Mouse (Mus musculus) C2C12 (cell line): ENCODE measurements around the gene Gpc6. TPM values are rescaled to one million over a fixed set of nuclear protein-coding genes. Genes with fewer than 3 reads are reported as not detected.

ENCODE experiments used
- H3K27me3 ChIP-seq: one replicate; pipeline ENCODE4 v1.6.1; 2011; ENCODE audit not compliant: control insufficient read depth, insufficient read depth, insufficient read length
- H3K36me3 ChIP-seq: one replicate; pipeline ENCODE4 v1.6.1; 2011; ENCODE audit not compliant: control insufficient read depth, insufficient read depth
- H3K4me3 ChIP-seq: one replicate; pipeline ENCODE4 v1.5.1; 2011; ENCODE audit warnings: mild to moderate bottlenecking, control low read depth; ENCODE audit not compliant: poor library complexity, insufficient read depth, severe bottlenecking
- H3K79me2 ChIP-seq: one replicate; pipeline ENCODE4 v1.6.1; 2011; ENCODE audit not compliant: control insufficient read depth, insufficient read depth
- H3K79me3 ChIP-seq: one replicate; pipeline ENCODE4 v1.6.1; 2011; ENCODE audit warnings: low read depth, control low read depth
- H3ac ChIP-seq: one replicate; pipeline ENCODE3; 2011; ENCODE audit warnings: low read depth; ENCODE audit not compliant: control insufficient read depth, insufficient read length
- CEBPB ChIP-seq: IDR thresholded peaks from one replicate; pipeline ENCODE4 v1.6.1; 2011; ENCODE audit warnings: low read depth, mild to moderate bottlenecking, control low read depth, moderate library complexity
- CTCF ChIP-seq: IDR thresholded peaks from one replicate; pipeline ENCODE4 v1.5.1; 2011; ENCODE audit not compliant: control insufficient read depth, insufficient read depth, insufficient read length
- FOSL1 ChIP-seq: IDR thresholded peaks from one replicate; pipeline ENCODE4 v1.8.0; 2011; ENCODE audit warnings: mild to moderate bottlenecking, low read length; ENCODE audit not compliant: poor library complexity, insufficient read depth, severe bottlenecking
- MAX ChIP-seq: IDR thresholded peaks from one replicate; pipeline ENCODE4 v1.6.1; 2011; ENCODE audit warnings: mild to moderate bottlenecking, control low read depth
- MYOD1 ChIP-seq: IDR thresholded peaks from one replicate; pipeline ENCODE4 v1.6.1; 2011; ENCODE audit warnings: low read depth; ENCODE audit not compliant: control insufficient read depth, insufficient read length
- MYOG ChIP-seq: IDR thresholded peaks from one replicate; pipeline ENCODE4 v1.6.1; 2011; ENCODE audit not compliant: control insufficient read depth, insufficient read length; ENCODE audit errors: extremely low read depth
- USF1 ChIP-seq: IDR thresholded peaks from one replicate; pipeline ENCODE4 v1.6.1; 2011; ENCODE audit warnings: low read depth, mild to moderate bottlenecking, control low read depth, moderate library complexity
- polyA plus RNA-seq: library from polyadenylated mRNA; unstranded; fragments of >200 nt; fragmentation: generic; extraction: Trizol; gene quantifications from one replicate; pipeline ENCODE4 v1.2.1, GENCODE M21; 2012; ENCODE audit warnings: missing spikeins

Gene Gpc6
- polyA plus RNA-seq, 1 experiment = 9.6 TPM

DNA sequence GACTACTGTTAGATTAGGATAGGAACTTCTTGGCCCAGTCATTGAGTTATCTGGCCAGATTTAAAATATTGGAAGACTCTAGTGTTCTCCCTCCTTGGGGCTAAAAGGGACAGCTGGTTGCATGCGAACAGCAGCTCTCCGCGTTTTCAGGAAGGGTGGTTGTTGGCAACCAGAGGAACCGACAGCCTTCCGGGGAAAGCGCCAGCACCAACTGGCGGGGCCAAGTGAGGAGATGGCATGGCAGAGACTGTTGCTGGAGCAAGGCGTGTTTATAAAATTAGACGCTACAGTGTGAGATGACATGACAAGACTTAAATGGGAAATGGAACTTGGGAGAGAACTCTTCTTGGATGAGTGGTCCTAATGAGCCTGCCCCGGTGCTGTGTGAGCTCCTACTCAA lies 1056.4 kb downstream of the Gpc6 start:
- H3ac ChIP-seq = no peak overlapping the region
- no peak for TF ChIP-seq MYOD1
- TF ChIP-seq USF1 = no peak
- TF ChIP-seq MAX = no peak
- TF ChIP-seq FOSL1 = no peak
- no peak for TF ChIP-seq CEBPB
- TF ChIP-seq MYOG = no peak
- TF ChIP-seq CTCF = no peak
- H3K79me2 ChIP-seq = no peaks in the 10 kb centered on the region
- H3K36me3 ChIP-seq = no peaks in the 10 kb centered on the region
- no peak overlapping the region for H3K4me3 ChIP-seq
- peaks cover 2% of the 10 kb centered on the region for H3K27me3 ChIP-seq
- H3K79me3 ChIP-seq = no peaks in the 10 kb centered on the region

DNA sequence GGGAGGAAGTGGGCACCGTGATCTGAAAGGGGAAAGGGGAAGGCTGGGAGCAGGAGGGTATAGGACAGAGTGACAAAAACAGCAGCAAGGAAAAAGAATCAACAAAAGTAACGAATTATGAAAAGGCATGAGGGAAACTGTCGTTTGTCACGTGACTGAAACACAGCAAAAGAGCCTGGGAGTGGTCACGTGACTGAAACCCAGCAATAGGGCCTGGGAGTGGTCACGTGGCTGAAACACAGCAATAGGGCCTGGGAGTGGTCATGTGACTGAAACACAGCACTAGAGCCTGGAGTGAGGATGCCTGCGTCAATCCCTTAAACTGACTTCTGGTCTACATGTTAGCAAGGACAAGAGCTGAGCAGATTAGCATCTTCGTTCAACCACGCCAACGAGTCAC lies 1063.3 kb downstream of the Gpc6 start:
- H3ac ChIP-seq = no peak overlapping the region
- TF ChIP-seq CEBPB (no peak), MYOG (no peak), FOSL1 (no peak), USF1 (peak; percentile 74), MAX (no peak), MYOD1 (no peak)
- no peaks in the 10 kb centered on the region for H3K79me3 ChIP-seq
- no peaks in the 10 kb centered on the region for H3K36me3 ChIP-seq
- no peak overlapping the region for H3K4me3 ChIP-seq
- H3K27me3 ChIP-seq = peaks cover 6% of the 10 kb centered on the region
- H3K79me2 ChIP-seq = no peaks in the 10 kb centered on the region

DNA sequence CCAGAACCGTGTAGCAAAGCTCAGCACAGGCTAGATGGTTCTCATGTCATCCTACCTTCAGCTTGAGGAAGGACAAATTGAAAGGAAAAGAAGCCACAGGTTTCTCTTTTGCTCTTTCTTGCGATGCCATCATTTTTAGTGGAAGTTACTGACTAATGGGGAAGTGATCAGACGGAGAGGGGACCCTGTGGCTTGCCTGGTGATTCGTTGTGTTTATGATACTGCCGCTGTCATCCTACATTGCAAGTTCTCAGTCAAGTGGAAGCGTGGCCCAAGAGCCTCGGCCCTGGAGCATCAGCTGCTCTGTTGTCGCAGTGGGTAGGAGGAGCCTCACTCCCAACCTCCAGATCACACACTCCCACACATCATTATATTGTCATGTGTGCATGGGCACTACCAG lies 1065.1 kb downstream of the Gpc6 start:
- Histone ChIP-seq H3K4me3 (no peak overlapping the region), H3K36me3 (no peaks in the 10 kb centered on the region), H3K79me2 (no peaks in the 10 kb centered on the region), H3K27me3 (peaks cover 6% of the 10 kb centered on the region), H3K79me3 (no peaks in the 10 kb centered on the region), H3ac (no peak overlapping the region)
- TF ChIP-seq CTCF (no peak), MYOD1 (no peak)

DNA sequence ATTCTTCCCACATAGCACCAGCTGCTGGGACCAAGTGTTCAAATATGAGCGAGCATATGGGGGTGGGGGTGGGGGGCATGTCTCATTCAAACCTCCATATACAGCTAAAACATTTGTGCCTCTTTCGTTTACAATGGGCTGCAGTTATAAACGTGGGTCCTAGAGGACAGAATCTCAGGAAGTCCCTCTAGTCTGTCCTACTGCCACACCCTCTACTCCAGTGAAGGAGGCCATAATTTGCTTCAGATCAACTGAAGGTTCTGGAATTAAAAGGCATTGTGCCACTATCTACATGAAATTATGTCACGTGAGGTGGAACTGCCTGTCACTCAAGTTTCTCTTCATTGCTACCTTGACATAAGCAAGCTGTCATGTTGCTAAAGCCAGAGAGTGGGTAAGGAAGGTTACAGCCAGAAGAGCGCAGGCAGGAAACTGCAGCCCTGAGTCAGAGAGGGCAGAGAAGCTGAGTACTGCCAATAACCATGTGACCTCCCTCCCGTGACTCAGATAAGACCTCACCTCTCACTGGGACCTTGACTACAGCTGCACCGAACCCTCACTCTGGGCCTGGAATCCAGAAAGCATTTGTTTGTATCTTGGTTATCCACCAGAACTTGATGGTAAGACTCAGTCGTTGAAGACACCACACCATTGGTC lies 1067.6 kb downstream of the Gpc6 start:
- Histone ChIP-seq H3K27me3 (no peaks in the 10 kb centered on the region), H3K79me2 (no peaks in the 10 kb centered on the region), H3K36me3 (no peaks in the 10 kb centered on the region), H3ac (no peak overlapping the region), H3K4me3 (no peak overlapping the region), H3K79me3 (no peaks in the 10 kb centered on the region)
- TF ChIP-seq MYOG (no peak), USF1 (no peak), MAX (no peak), CTCF (no peak)

DNA sequence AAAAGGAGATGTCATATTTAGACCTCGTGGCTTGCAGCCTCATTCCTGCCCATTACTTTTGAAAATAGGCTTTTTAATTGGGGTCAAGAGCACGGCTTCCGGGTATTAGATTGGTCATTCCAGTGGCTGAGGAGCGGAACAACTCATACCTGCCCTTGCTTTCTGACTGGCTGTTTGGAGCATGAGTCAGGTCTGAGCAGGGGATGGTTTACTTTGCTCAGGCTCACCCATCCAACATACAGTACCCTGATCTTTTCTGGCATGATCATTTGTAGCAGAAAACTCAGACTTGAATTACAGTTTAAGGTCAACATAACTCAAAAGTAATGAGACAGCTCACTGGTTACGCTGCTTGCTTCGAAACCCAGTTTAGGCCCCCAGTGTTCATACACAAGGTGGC lies 1068.7 kb downstream of the Gpc6 start:
- H3K79me3 ChIP-seq = no peaks in the 10 kb centered on the region
- H3ac ChIP-seq = no peak overlapping the region
- no peak overlapping the region for H3K4me3 ChIP-seq
- H3K36me3 ChIP-seq = no peaks in the 10 kb centered on the region
- no peak for TF ChIP-seq CEBPB
- TF ChIP-seq CTCF = no peak
- no peak for TF ChIP-seq MYOD1
- TF ChIP-seq USF1 = no peak
- TF ChIP-seq MYOG = no peak
- TF ChIP-seq MAX = no peak
- TF ChIP-seq FOSL1 = no peak
- H3K27me3 ChIP-seq = no peaks in the 10 kb centered on the region
- H3K79me2 ChIP-seq = no peaks in the 10 kb centered on the region

DNA sequence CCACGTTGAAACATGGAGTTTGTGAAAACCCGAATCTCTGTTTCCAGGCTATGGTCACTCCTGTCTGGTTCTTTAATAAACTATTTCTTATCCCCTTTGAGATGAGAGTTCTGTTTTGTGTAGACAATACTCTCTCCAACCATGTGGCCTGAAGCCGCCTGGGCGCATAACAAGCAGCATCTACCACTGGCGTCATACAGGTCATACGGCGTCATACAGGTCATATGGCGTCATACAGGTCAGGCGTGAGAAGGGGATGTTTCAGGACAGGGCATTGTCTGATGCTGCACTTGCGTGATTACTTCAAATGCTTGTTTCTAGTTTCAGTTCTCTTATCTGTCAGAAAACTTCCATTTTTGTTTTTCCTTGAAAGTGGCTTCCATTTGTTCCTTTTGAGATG lies 1079.3 kb downstream of the Gpc6 start:
- no peak overlapping the region for H3K4me3 ChIP-seq
- TF ChIP-seq CTCF = no peak
- no peak for TF ChIP-seq MYOG
- TF ChIP-seq CEBPB = no peak
- TF ChIP-seq FOSL1 = no peak
- TF ChIP-seq MYOD1 = no peak
- TF ChIP-seq USF1 = no peak
- TF ChIP-seq MAX = no peak
- no peak overlapping the region for H3ac ChIP-seq

More for the DNA sequence above, 1079.3 kb downstream of the Gpc6 start:
- no peaks in the 10 kb centered on the region for H3K79me2 ChIP-seq
- H3K79me3 ChIP-seq = no peaks in the 10 kb centered on the region
- peaks cover 6% of the 10 kb centered on the region for H3K27me3 ChIP-seq
- no peaks in the 10 kb centered on the region for H3K36me3 ChIP-seq
